Mouse (Mus musculus) cerebellum, adult 2 months (tissue): Measurements from ENCODE around the gene Fgfr2. TPM values are rescaled to one million over a fixed set of nuclear protein-coding genes. Genes with fewer than 3 reads are reported as not detected.

ENCODE experiments used
- DNase-seq, 2 experiments: peaks; one replicate each; pipeline ENCODE4 v3.0.0; 2021
- H3K27ac ChIP-seq: fragments of 200-500 bp; 2 replicates; pipeline ENCODE4 v1.5.1; 2012; ENCODE audit warnings: low read length, control low read depth, inconsistent platforms; ENCODE audit not compliant: insufficient read depth
- H3K27me3 ChIP-seq: fragments of 200-500 bp; 2 replicates; pipeline ENCODE4 v1.6.1; 2012; ENCODE audit warnings: inconsistent platforms, mild to moderate bottlenecking, low read length, moderate library complexity; ENCODE audit not compliant: control insufficient read depth, insufficient read depth
- H3K4me1 ChIP-seq: fragments of 200-500 bp; 2 replicates; pipeline ENCODE4 v1.6.1; 2011; ENCODE audit warnings: low read length; ENCODE audit not compliant: control insufficient read depth, insufficient read depth
- H3K4me3 ChIP-seq: fragments of 200-500 bp; replicated peaks from 2 replicates; pipeline ENCODE3; 2011; ENCODE audit warnings: mild to moderate bottlenecking, low read depth, low read length, control low read depth; ENCODE audit not compliant: insufficient read depth
- CTCF ChIP-seq: fragments of 200-500 bp; IDR thresholded peaks from 2 replicates; pipeline ENCODE4 v1.5.1; 2011; ENCODE audit warnings: low read depth, mild to moderate bottlenecking, control low read depth, low read length, moderate library complexity, borderline replicate concordance; ENCODE audit not compliant: insufficient read depth
- POLR2A ChIP-seq: fragments of 200-500 bp; IDR thresholded peaks from 2 replicates; pipeline ENCODE4 v1.6.1; 2011; ENCODE audit warnings: low read length, control low read depth, borderline replicate concordance; ENCODE audit not compliant: insufficient read depth
- WGBS: fragments of 180-500 bp; shearing (Covaris S2); methylation state at CpG from one replicate; pipeline ENCODE4 v1.1.7; 2018; 5-methylcytosine and 5-hydroxymethylcytosine counted together
- polyA plus RNA-seq: library from polyadenylated mRNA; depleted of rRNA; stranded (reverse); fragments of >200 nt; gene quantifications from 2 replicates; pipeline ENCODE4 v1.2.3, GENCODE M21; 2012

The Fgfr2 gene
- polyA plus RNA-seq, 1 experiment: 95.3 TPM

DNA sequence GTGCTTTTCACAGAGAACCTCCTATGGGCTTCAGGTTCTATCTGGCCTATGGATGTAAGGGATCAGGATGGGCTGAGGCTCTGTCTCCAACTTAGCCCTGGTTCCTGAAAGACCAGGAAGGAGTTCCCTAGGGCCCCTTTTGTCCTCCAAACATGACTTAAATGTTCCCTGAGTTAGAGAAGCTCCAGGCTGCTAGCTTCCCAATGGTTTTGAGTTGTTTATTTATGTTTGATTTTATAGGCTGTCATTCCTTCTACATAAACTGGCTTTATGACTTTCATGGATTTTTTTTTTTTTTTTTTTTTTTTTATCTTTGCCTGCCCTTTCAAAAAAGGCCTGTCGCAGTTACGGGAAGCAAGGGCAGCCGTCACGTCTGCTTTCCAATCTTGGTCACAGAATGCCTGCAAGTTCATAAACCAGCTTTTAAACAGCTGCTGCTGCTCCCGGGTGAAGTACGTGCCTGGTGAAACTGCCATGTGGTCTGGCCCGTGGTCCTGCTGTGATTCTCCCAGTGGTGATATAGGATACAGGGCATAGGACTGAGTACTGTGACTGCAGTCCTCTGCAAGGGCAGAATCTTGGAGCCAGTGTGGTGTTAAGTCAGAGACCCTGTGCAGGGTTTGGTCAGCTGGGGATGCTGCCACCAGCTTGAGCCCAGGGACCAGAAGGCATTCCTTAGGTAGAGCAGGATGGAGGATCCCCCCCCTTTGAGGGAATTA, 38.4 kb upstream of the Fgfr2 start:
- Histone ChIP-seq H3K4me3 (no peak overlapping the region), H3K27me3 (no peaks in the 10 kb centered on the region), H3K4me1 (no peaks in the 10 kb centered on the region), H3K27ac (no peak overlapping the region)
- 72% methylated on average over 7 of the region's 7 CpGs for WGBS
- no peak for DNase-seq
- TF ChIP-seq CTCF (no peak), POLR2A (no peak)

DNA sequence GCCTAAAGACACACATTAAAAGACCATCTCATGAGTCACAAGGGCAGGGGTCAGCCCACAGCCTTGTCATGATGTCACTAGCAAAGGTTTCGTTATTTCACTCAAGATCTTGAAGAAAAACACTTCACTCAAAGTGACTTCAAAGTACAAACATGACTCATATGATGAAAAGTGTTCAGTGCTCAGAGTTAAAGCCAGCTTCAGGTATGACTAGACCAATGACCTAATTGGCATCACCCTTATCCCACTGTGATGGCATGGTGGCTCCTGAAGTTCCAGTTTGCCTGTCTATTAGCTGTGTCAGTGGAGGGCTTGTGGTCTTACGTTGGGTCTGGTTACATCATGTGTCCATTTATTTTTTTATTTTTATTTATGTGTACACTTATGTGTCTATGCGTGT, 36.4 kb upstream of the Fgfr2 start:
- H3K4me3 ChIP-seq: no peak overlapping the region
- 98% methylated on average over 3 of the region's 3 CpGs for WGBS
- H3K27me3 ChIP-seq: no peaks in the 10 kb centered on the region
- TF ChIP-seq CTCF: no peak
- no peak for TF ChIP-seq POLR2A
- H3K27ac ChIP-seq: no peak overlapping the region
- H3K4me1 ChIP-seq: peaks cover 7% of the 10 kb centered on the region; the same call in 1 of the 2 replicates
- DNase-seq: no peak

DNA sequence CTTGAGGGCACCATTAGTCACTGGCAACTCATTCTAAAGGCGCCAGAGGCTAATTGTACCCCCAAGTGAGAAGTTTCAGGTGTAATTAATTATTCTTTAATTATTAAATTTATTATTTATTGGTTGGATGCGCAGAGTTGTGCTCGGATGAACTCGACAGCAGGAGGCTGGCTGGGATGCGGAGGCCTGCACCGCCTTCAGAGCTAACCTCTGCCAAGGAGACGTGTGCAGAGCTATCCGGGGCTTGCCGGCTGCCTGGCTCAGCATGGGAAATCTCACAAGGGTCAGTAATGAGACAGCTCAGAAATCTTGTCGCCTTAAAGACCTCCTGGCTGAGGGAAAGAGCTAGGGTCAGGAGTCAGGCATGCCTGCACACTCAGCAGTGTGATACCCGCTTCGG, 32.5 kb upstream of the Fgfr2 start:
- Histone ChIP-seq H3K27me3 (no peaks in the 10 kb centered on the region), H3K4me3 (no peak overlapping the region), H3K27ac (no peak overlapping the region), H3K4me1 (peaks cover 7% of the 10 kb centered on the region; the same call in 1 of the 2 replicates)
- 52% methylated on average over 12 of the region's 12 CpGs for WGBS
- TF ChIP-seq POLR2A: no peak
- TF ChIP-seq CTCF: no peak
- peak in 1 of 2 experiments; percentile 23 for DNase-seq

DNA sequence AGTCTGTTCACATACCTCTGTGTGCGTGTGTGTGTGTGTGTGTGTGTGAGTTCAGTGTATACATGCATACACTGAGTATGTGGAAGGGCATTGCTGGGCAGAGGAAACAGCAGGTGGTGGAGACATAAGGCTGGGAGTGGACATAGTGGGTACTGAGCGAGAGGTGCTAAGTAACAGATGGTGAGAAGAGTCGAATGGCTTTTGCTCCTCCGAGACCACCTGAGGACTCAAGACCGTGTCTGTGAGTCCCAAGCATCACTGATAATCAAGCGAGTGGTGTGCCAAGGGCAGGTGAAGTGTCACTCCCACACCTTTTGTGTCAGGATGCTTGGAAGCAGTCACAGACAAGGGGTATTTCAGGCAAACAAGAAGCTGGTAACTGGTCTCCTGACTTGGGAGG, 31.7 kb upstream of the Fgfr2 start:
- Histone ChIP-seq H3K4me1 (peaks cover 7% of the 10 kb centered on the region; the same call in 1 of the 2 replicates), H3K27ac (no peak overlapping the region), H3K27me3 (no peaks in the 10 kb centered on the region), H3K4me3 (no peak overlapping the region)
- peak; percentile 45 to 57 for DNase-seq
- 23% methylated on average over 6 of the region's 6 CpGs for WGBS
- no peak for TF ChIP-seq CTCF
- no peak for TF ChIP-seq POLR2A

DNA sequence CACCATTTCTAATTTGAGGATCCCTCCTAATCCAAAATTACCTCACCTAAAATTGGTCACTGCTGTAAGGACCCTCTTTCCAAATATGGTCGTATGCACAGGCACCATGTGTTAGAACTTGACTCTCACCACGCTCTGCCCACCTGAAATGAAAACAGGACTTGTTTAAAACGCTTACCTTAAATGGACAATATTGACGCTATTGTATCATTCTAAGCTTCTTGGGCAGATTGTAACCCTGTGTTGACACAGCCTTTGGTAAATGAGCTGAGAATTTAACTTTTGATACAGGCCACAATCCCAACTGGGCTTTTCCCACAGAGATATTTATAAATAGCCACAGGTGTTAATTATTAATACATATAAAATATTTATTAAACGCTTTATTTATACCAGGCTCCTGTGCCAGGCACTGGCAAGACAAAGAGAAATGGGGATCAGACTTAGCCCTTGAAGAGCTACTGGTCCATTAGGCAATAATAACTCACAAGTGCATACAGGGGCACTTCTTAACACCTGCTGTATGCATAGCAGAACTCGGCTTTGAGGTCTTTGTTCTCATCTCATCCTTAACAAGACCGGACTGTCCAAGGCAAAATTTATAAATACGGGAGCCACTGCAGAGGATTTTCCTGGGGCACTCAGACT, 16.7 kb upstream of the Fgfr2 start:
- 89% methylated on average over 8 of the region's 8 CpGs for WGBS
- Histone ChIP-seq H3K27me3 (no peaks in the 10 kb centered on the region), H3K4me3 (no peak overlapping the region), H3K4me1 (no peaks in the 10 kb centered on the region), H3K27ac (no peak overlapping the region)
- DNase-seq: no peak
- no peak for TF ChIP-seq CTCF
- no peak for TF ChIP-seq POLR2A

DNA sequence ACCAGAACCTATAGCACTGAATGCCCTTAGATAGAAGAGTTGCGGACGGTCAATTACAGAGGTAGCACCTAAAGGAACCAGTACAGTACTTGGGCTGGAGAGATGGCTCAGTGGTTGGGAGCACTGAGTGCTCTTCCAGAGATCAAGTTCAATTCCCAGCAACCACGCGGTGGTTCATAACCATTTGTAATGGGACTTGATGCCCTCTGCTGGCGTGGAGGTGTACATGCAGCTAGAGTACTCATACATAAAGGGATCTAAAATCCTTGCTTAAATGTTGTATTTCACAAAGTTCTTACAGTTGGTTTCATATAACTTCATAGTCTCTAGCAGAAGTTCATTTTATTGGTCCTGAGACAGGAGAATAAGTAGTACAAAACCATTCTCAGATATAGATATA, 10.4 kb upstream of the Fgfr2 start:
- DNase-seq: no peak
- Histone ChIP-seq H3K4me1 (no peaks in the 10 kb centered on the region), H3K27me3 (no peaks in the 10 kb centered on the region), H3K27ac (no peak overlapping the region), H3K4me3 (no peak overlapping the region)
- TF ChIP-seq POLR2A (no peak), CTCF (peak; percentile 38; the same call in 1 of the 2 replicates)
- 79% methylated on average over 5 of the region's 5 CpGs for WGBS

DNA sequence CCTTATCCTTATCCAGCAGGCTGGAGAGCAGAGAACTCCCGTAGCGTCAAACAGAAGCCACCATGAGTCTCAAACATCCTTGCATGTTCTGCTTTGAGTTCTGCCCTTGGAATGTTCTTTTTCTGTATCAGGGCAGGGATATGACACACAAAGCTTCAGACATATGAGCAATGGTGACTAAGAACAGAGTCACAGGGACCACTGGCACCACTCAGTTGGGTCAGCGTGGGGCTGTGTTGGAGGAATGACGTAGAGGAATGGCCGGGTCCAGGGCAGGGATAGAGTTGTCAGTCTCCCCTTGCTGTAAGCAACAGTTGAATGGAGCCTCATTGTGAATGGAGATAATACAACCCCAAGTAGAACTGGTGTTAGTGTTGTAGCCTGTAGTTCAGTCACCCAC, 9.6 kb upstream of the Fgfr2 start:
- Histone ChIP-seq H3K4me3 (no peak overlapping the region), H3K4me1 (no peaks in the 10 kb centered on the region), H3K27ac (no peak overlapping the region), H3K27me3 (no peaks in the 10 kb centered on the region)
- WGBS: 98% methylated on average over 5 of the region's 5 CpGs
- DNase-seq: no peak
- TF ChIP-seq CTCF (no peak), POLR2A (no peak)

DNA sequence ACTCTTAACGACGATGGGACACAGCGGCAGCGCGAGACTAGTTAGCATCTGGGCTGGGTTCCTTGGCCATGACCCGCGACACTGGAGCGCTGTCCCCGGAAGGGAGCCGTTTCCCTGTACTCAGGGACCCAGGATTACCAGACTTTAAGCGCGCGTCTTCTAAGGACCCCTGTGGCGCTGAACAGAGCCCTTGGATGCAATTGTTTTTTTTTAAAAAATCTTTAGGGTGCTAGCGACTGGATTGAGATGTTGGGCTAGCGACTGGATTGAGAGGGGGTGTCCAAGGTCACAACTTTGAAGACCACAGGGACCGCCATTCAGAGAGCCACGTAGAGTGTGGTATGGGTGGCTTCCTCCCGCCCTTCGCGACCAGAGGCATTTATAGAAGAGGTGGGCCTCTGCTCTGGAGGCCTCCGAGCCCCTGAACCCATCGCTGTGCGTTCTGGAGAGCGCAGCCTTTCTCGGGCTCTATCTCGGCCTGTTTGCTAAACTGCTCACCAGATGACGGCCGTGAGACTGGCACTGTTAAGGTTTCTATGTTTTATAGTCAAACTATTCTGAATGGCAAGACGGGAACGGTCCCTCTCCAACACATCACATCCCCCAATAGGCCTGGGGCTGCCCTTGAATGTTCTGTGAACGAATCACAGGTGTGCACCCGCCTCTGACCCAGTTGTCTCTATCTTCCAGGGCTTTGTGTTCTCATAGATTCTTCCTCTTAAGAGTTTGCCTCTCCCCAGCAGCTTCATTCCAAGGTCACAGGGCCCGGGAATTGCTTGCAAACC, 1.7 kb upstream of the Fgfr2 start:
- peak overlapping the region; percentile 89 for H3K4me3 ChIP-seq
- WGBS: 57% methylated on average over 34 of the region's 34 CpGs
- peaks cover 12% of the 10 kb centered on the region; the same call in 1 of the 2 replicates for H3K4me1 ChIP-seq
- no peaks in the 10 kb centered on the region for H3K27me3 ChIP-seq
- DNase-seq: peak; percentile 29 to 45
- H3K27ac ChIP-seq: peak overlapping the region; percentile 98
- TF ChIP-seq CTCF (no peak), POLR2A (no peak)
